Mouse (Mus musculus) cerebellum, postnatal 14 days (tissue): Measurements from ENCODE around the gene Cfap58.

Experiments used
- DNase-seq, 2 experiments: peaks; one replicate each; pipeline ENCODE4 v3.0.0; 2021; ENCODE audit warnings: mixed read lengths in 2 of 2

The Cfap58 gene

DNA sequence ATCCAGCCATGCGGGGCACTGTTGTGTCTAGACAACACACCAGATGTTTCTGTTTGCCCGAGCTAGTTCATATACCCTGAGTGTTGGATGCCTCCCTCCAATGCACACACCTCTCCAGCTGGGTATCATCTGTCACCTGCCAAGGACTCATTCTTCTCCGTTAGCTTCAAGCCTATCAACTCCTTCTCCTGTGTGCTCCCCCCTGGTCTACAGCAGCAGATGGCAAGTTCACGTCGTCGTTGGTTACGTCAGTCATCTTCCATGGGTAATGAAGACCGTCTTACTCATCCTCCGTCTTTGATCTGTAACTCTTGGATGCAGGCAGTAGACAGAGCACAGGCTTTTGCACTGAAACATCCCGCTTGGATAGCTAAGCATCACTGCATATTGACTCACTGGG lies 42.8 kb downstream of the Cfap58 start:
- DNase-seq, result no peak

GRCm38 (mm10) chr19:47985606-47986213 lies 48.2 kb downstream of the Cfap58 start:
- no peak for DNase-seq

DNA sequence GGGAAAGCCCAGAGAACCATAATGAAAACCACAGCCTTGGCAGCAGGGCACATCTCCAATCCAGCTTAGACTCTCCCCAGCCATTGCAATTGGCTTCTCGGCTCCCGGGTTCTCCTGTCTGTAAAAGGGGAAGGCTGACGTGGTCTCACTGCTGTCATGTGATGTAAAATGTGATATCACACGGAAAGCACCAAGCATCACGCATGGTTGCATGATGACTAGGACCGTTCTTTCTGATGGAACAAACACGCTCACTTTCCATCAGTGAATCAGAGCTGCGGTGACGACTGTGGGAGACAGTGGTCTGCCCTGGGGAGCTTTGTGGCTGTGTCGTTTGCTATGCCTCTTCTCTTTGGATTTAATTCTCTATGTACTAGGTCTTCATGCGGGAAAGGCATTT lies 50.5 kb downstream of the Cfap58 start:
- no peak for DNase-seq

GRCm38 (mm10) chr19:47988456-47988855 lies 51.0 kb downstream of the Cfap58 start:
- DNase-seq, result peak; percentile 44

GRCm38 (mm10) chr19:47988880-47989574 lies 51.6 kb downstream of the Cfap58 start:
- DNase-seq, result peak in 1 of 2 experiments; percentile 12

DNA sequence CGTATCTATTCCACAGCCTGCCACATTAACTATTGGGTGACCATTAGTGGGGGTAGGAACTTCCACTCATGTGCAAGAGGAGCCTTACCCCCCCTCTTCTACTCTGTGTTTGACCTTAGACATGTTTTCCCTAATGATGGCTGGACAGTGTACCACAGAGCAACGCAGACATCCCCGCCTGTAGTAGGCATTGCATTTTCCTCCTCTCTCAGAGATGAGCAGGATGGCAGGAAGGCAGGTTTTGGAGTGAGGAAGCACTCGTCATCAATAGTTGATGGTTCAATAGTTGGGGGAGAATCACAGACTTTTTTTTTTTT lies 52.1 kb downstream of the Cfap58 start:
- DNase-seq, result no peak

- no peak for DNase-seq
Measured at GRCm38 (mm10) chr19:48001240-48001639, 63.8 kb downstream of the Cfap58 start.

- DNase-seq, result no peak
Measured at GRCm38 (mm10) chr19:48001774-48002173, 64.3 kb downstream of the Cfap58 start.

GRCm38 (mm10) chr19:48008771-48009413 lies 71.4 kb downstream of the Cfap58 start:
- DNase-seq, result no peak

- no peak for DNase-seq
Measured at GRCm38 (mm10) chr19:48009586-48010331, 72.3 kb downstream of the Cfap58 start.

DNA sequence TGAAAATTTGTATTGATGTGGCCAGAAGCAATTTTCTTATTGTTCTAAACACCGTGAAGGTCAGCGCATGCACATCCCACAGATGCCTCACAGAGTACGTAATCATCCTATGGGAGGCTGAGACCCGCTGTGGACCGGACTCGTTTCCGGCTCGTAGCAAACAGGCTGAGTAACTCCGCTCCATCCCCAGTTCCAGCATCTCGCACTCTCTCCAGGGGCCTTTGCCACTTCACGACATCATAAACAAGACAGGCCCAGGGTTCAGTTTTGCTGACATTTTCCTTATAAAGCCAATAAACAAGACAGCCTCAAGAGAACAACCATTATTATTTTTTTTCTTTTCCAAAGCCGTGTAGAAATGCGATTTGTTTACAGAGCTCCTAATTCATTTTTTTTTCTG lies 82.6 kb downstream of the Cfap58 start:
- no peak for DNase-seq

DNA sequence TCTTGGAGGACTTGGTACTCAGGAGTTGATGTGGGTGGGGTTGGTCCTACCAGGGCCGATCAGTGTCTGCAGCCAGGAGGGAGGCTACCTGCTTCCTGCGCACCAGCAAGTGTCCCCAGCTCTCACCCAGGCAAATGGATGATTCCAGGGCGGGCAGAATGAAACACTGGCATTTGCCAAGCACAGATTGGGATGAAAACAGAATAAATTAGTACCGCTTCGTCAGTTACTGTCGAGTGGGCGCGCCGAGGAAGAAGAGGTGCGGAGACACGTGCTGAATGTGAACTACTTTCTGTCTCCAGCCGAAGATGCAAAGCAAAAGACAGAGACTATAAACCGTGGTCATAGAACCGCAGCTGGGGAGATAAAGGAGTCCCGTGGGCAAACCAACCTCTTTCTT lies 84.0 kb downstream of the Cfap58 start:
- DNase-seq, result no peak

GRCm38 (mm10) chr19:48022763-48023162 lies 85.3 kb downstream of the Cfap58 start:
- no peak for DNase-seq

DNA sequence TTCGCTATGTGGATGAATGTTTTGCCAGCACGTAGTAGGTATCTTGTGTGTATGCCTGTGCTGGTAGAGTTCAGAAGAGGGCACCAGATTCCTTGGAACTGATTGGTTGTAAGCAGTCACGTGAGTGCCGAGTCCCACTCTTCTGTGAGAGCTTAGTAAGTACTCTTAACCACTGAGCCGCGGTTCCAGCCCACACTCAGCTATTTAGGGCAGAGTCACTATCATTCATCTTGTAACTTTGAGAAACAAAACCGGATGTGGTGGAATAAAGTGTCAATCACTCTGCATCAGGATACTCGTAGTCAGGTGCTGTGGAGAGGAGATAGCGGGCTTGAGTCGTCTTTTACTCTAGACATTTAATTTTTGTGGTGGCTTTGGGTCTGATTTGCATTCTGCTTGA lies 86.3 kb downstream of the Cfap58 start:
- DNase-seq, result no peak

DNA sequence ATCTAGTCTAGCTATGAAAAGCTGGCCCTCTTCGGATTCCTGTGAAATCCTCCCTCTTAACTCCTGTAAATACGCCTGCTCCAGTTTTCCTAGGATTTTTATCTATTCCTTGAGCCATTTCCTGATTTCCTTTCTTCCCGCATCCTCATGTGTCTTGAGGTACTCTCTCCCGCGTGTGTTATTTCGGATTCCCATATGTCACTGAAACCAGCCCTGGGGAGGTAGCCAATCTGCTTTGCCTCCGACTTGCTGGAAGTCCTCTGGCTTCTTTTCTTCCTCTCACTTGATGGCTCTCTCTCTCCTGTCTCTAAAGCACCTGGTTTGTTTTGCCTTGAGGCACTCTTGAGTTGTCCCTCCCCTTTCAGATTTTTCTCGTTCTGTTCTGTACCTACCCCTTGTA lies 87.9 kb downstream of the Cfap58 start:
- no peak for DNase-seq

GRCm38 (mm10) chr19:48026882-48027281 lies 89.4 kb downstream of the Cfap58 start:
- no peak for DNase-seq

DNA sequence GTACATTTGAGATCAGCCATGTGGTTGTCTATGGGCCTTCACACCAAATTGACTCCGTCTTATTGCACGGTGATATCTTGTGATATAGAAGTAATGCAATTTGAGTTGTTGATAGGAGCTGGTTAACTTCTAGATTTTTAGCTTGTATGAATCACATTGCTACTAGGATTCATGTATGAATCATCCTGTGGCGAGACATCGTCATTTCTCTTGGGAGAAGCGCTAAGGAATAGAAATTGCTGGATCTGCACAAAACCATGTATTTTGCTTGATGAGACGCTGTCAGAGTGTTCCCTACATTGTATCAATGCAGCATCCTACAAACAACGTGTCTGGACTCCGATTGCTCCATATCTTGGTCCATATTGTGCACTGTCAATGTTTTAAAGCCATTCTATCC lies 102.1 kb downstream of the Cfap58 start:
- no peak for DNase-seq

- no peak for DNase-seq
Measured at GRCm38 (mm10) chr19:48047315-48047714, 109.8 kb downstream of the Cfap58 start.

- no peak for DNase-seq
Measured at GRCm38 (mm10) chr19:48049361-48049760, 111.9 kb downstream of the Cfap58 start.

DNA sequence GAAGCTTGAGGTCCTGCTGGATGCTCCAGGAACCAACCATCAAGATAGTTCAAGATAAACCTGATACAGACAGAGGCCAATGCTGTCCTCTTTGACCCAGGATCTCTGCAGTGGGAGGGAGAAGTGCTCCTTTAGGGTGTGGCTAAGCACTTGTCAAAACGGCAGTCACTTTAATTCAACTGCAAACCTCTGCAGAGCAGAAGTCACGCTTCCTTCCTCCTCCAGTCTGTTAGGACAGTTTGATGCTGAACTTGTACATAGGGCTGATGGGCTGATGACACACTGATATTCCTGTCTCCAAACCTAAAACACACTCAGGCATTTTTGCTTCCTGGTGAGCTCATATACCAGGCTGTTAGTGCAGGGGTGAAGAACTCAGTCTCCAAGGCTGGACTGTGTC lies 125.8 kb downstream of the Cfap58 start:
- DNase-seq, result no peak

- DNase-seq, result no peak
Measured at GRCm38 (mm10) chr19:48079718-48080117, 142.2 kb downstream of the Cfap58 start.

DNA sequence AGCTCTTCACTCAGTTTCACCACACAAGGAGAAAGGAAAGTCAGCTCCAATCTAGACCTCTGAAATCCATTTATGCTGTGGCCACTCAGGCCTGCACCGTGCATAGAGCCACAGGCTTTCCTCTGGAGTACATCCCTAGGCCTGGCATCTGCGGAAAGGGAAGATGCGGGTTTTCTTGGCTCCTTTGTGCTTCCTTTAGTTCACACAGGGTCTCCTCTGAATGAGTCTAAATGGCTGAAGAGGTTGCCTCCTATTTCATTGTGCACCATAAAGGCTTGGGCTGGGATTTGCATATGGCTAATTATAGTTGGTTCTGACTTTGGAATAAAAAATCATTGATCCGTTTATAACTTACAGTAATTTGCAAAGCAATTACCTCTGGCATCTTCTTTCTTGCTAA lies 144.0 kb downstream of the Cfap58 start:
- DNase-seq, result no peak
